Comparison of ENCODE assay signal across 8 mouse cellular contexts in the genomic region with DNA sequence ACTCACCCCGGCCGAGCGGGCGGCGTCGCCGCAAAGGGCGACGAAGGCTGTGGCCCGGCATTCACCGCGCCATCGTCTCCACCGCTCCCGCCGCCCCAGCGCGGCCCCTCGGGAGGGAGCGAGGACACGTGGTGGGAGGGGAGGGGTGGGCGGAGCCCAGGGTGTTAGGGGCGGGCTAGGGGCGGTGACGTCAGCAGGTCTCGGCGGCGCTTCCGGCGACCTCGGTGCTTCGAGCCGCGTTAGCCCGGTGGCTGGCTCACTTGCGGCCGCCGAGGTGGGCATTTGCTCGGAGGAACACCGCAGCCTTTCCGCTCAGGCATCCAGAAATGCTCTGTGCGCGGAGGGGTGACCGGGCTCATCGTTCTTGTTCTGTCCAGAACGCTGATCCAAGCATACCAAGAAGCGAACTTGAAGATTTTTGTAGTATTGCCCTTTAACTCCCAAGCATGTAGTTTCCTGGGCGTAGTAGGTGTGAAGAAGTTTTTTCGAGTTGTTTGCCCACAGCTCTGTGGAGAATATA. TPM values are rescaled to one million over a fixed set of nuclear protein-coding genes. Genes with fewer than 3 reads are reported as not detected.
A peak's percentile ranks its signal among the peaks of the same experiment; 100 is the strongest.
DNase-seq lines count a peak whose midpoint lies in the region; ATAC-seq and TF ChIP-seq lines count a peak whose summit lies in the region.

A gene (minus strand): TSS at position 163 of the 520 bp plus-strand sequence.

- H3K9ac ChIP-seq in hindbrain, postnatal 0 days (replicated peaks; ENCODE audit: low read length): peak within 1 kb of the TSS; percentile 88

- 2% methylated on average over 34 of the region's 49 CpGs for WGBS in hindbrain, postnatal 0 days

- peak within 1 kb of the TSS; percentile 77 for H3K27ac ChIP-seq in hindbrain, postnatal 0 days

- peaks cover 9% of the 10 kb centered on the region for H3K36me3 ChIP-seq in hindbrain, postnatal 0 days (ENCODE audit: insufficient read depth, low read length)

- peak within 1 kb of the TSS; percentile 75 for H3K4me3 ChIP-seq in hindbrain, postnatal 0 days (ENCODE audit: low read length)

- peak; percentile 77 for DNase-seq in ZHBTc4 (ENCODE audit: low read depth, low spot score)
- peak; percentile 84 to 91 for DNase-seq in cerebellum, postnatal 25 days
- DNase-seq in gastrocnemius, adult 18-20 months (ENCODE audit: low spot score): peak; percentile 75
- DNase-seq in hindbrain, postnatal 0 days (ENCODE audit: low spot score): peak; percentile 95
- peak; percentile 63 to 80 for DNase-seq in left cerebral cortex, postnatal 14 days (ENCODE audit: low spot score in 2 of 2)
- DNase-seq in right cerebral cortex, postnatal 25 days: peak; percentile 82
- DNase-seq in urinary bladder, postnatal 36 days (ENCODE audit: low spot score in 2 of 2): peak; percentile 49 to 74

- intact Hi-C loops in left cerebral cortex, postnatal 14 days (cut with DNase I): no loop called here

- no peaks in the 10 kb centered on the region for H3K4me1 ChIP-seq in hindbrain, postnatal 0 days (ENCODE audit: insufficient read depth, low read length)

- TF ChIP-seq CTCF in hindbrain, postnatal 0 days (IDR thresholded peaks at IDR 0.05; ENCODE audit: low read depth): no peak

- peak within 1 kb of the TSS; percentile 75 for H3K4me2 ChIP-seq in hindbrain, postnatal 0 days (ENCODE audit: low read depth, low read length)

- peak; percentile 95 for ATAC-seq in hindbrain, postnatal 0 days
- peak; percentile 91 for ATAC-seq in megakaryocyte-erythroid progenitor cell, adult 5-6 weeks (replicated peaks; ENCODE audit: low FRiP score, low TSS enrichment, poor library complexity, severe bottlenecking)

- H3K27me3 ChIP-seq in hindbrain, postnatal 0 days (ENCODE audit: insufficient read depth, low read length): no peaks in the 10 kb centered on the region

- H3K9me3 ChIP-seq in hindbrain, postnatal 0 days (ENCODE audit: low read length): no peaks in the 10 kb centered on the region

RNA-seq across cellular contexts. Expression of the gene that starts here (rescaled TPM):
- total RNA-seq in gastrocnemius, adult 18-20 months (2021): 10 to 100 TPM in 1 of 2 experiments, 1 to 10 TPM in 1; 9.3 to 13.3 TPM
- total RNA-seq in hindbrain, postnatal 0 days (2014; rRNA removed): 71.0 and 83.0 TPM in 2 replicates
- 18.9 and 19.3 TPM in 2 replicates for polyA plus RNA-seq in hindbrain, postnatal 0 days (2015; fragmentation: Nextera tagmentation; extraction: Ambion mirVana)
- 10 to 100 TPM; 31.5 to 31.9 TPM for total RNA-seq in left cerebral cortex, postnatal 14 days (2021)
- total RNA-seq in megakaryocyte-erythroid progenitor cell, adult 5-6 weeks (2014; fragmentation: Nextera tagmentation): 3.6 and 8.2 TPM in 2 replicates
- total RNA-seq in megakaryocyte-erythroid progenitor cell, adult 5-6 weeks (2017): 4.6 and 5.3 TPM in 2 replicates

Comparison
In these comparisons a context has a peak if more than half of its experiments do, and no peak if none do; other contexts are left out.
1. Peak in every context shown above with its lines: DNase-seq, ATAC-seq, H3K4me3 ChIP-seq and H3K27ac ChIP-seq.